In the genomic region with DNA sequence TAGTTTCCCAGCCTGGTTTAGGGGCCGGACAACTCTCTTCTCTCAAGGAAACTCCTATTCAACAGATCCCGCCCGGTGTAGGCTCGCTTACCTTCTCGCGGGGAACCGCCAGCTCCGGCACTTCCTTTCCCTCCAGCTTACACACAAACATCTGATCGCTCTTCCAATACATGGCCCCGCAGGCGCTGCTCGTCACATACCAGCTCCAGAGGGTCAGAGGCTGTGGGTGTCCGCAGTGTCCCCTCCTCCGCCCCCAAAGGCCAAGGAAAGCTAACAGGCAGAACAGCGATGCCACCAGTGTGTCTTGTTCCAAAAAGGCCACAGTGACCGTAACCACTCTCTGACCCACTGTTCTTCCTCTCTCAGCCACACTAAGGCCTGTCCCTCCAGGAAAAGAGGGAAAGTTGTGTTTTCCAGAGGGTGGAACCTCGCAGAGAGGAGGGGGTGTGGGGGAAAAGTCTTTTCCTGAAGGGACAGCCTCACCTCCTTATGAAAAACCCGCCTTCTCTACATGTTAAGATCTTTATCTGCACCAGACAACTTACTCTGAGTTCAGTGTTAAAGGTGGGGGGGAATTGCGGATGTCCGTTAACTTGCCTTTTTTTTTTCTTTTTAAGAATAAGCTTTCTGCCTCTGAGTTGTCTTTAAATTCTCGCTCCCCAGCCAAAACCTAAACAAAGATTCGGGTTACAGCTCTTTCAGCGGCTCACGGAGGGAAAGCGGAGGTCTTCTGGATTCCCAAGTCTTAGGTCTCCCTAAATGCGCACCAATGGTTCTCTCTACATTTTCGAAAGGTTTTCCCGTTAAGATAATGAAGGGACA, we compare ENCODE assay signal across 8 mouse cellular contexts. TPM values are rescaled to one million over a fixed set of nuclear protein-coding genes. Genes with fewer than 3 reads are reported as not detected.
DNase-seq lines count a peak whose midpoint lies in the region; ATAC-seq and TF ChIP-seq lines count a peak whose summit lies in the region.

Lhx8 (minus strand) TSS at position 479 of the 822 bp plus-strand sequence.

- 2% methylated on average over 28 of the region's 28 CpGs for WGBS in heart, embryonic 15.5 days
- WGBS in limb, embryonic 10.5 days = under 1% methylated on average over 28 of the region's 28 CpGs
- 1% methylated on average over 28 of the region's 28 CpGs for WGBS in stomach, embryonic 15.5 days

- no peaks in the 10 kb centered on the region for H3K36me3 ChIP-seq in heart, embryonic 15.5 days
- H3K36me3 ChIP-seq in limb, embryonic 10.5 days = no peaks in the 10 kb centered on the region
- H3K36me3 ChIP-seq in stomach, embryonic 15.5 days = no peaks in the 10 kb centered on the region

- no peaks in the 10 kb centered on the region for H3K9me3 ChIP-seq in heart, embryonic 15.5 days (replicated peaks)
- H3K9me3 ChIP-seq in limb, embryonic 10.5 days (replicated peaks) = no peaks in the 10 kb centered on the region
- H3K9me3 ChIP-seq in stomach, embryonic 15.5 days = no peaks in the 10 kb centered on the region

- no peak within 1 kb of the TSS for H3K4me3 ChIP-seq in layer of hippocampus, adult 2 months
- H3K4me3 ChIP-seq in heart, embryonic 15.5 days = peak within 1 kb of the TSS; percentile 48
- H3K4me3 ChIP-seq in limb, embryonic 10.5 days = peak within 1 kb of the TSS; percentile 39
- peak within 1 kb of the TSS; percentile 13 for H3K4me3 ChIP-seq in stomach, embryonic 15.5 days (replicated peaks)

- H3K27ac ChIP-seq in layer of hippocampus, adult 2 months = no peak within 1 kb of the TSS
- H3K27ac ChIP-seq in heart, embryonic 15.5 days = no peak within 1 kb of the TSS
- 0 out of 2 replicates have a peak within 1 kb of the TSS, but pooled peaks have one; percentile 51 for H3K27ac ChIP-seq in limb, embryonic 10.5 days
- H3K27ac ChIP-seq in stomach, embryonic 15.5 days = no peak within 1 kb of the TSS

- DNase-seq in layer of hippocampus, postnatal 10 days (ENCODE audit: low spot score in 2 of 2) = peak; percentile 17 to 28
- DNase-seq in layer of hippocampus, adult 2 months (ENCODE audit: low spot score in 2 of 2) = no peak
- DNase-seq in embryo, embryonic 10.5 days (ENCODE audit: low spot score) = peak; percentile 78
- peak; percentile 77 for DNase-seq in limb, embryonic 10.5 days (ENCODE audit: low spot score)
- DNase-seq in frontal cortex, postnatal 25 days (ENCODE audit: low spot score in 2 of 2) = no peak
- DNase-seq in layer of hippocampus, adult 8-10 months (ENCODE audit: low spot score in 2 of 2) = no peak

- peaks cover 95% of the 10 kb centered on the region for H3K27me3 ChIP-seq in heart, embryonic 15.5 days
- peaks cover 100% of the 10 kb centered on the region for H3K27me3 ChIP-seq in limb, embryonic 10.5 days (ENCODE audit: low read depth, poor library complexity, severe bottlenecking)
- H3K27me3 ChIP-seq in stomach, embryonic 15.5 days (replicated peaks) = peaks cover 77% of the 10 kb centered on the region

- ATAC-seq in heart, embryonic 15.5 days (replicated peaks; ENCODE audit: insufficient number of reproducible peaks, insufficient read depth, low FRiP score, low read depth) = no peak
- ATAC-seq in stomach, embryonic 15.5 days (ENCODE audit: insufficient read depth, low FRiP score, low read depth) = no peak

- H3K4me2 ChIP-seq in heart, embryonic 15.5 days = peak within 1 kb of the TSS; percentile 82
- peak within 1 kb of the TSS; percentile 23 for H3K4me2 ChIP-seq in stomach, embryonic 15.5 days

- TF ChIP-seq CTCF in layer of hippocampus, adult 2 months (conservative IDR thresholded peaks at IDR 0.05) = no peak

- no peak within 1 kb of the TSS for H3K9ac ChIP-seq in heart, embryonic 15.5 days
- H3K9ac ChIP-seq in stomach, embryonic 15.5 days = no peak within 1 kb of the TSS

- H3K4me1 ChIP-seq in heart, embryonic 15.5 days (replicated peaks) = peaks cover 32% of the 10 kb centered on the region
- H3K4me1 ChIP-seq in limb, embryonic 10.5 days = peaks cover 34% of the 10 kb centered on the region
- H3K4me1 ChIP-seq in stomach, embryonic 15.5 days = peaks cover 20% of the 10 kb centered on the region

RNA-seq across cellular contexts. Expression of gene Lhx8, which starts in this region (rescaled TPM):
- not detected for total RNA-seq in layer of hippocampus, postnatal 10 days (2021)
- total RNA-seq in layer of hippocampus, adult 2 months (2021) = not detected
- polyA plus RNA-seq in heart, embryonic 15.5 days (2015; fragmentation: Nextera tagmentation; extraction: Ambion mirVana) = 0.44 and 0.64 TPM in 2 replicates
- 2.6 TPM in 1 of 2 replicates, not detected in the other for polyA plus RNA-seq in limb, embryonic 10.5 days (2016; fragmentation: Nextera tagmentation; extraction: Ambion mirVana)
- 0.22 and 0.24 TPM in 2 replicates for polyA plus RNA-seq in stomach, embryonic 15.5 days (2015; fragmentation: Nextera tagmentation; extraction: Ambion mirVana)
- total RNA-seq in layer of hippocampus, adult 8-10 months (2022) = not detected

Comparison
In these comparisons a context has a peak if more than half of its experiments do, and no peak if none do; other contexts are left out.
1. Peak in DNase-seq in layer of hippocampus, postnatal 10 days; RNA of the gene not detected or under 1 TPM.
2. DNase-seq: peak in embryo, embryonic 10.5 days (single experiment) and limb, embryonic 10.5 days (single experiment); none in layer of hippocampus, adult 2 months (0 of 2), frontal cortex, postnatal 25 days (0 of 2) and layer of hippocampus, adult 8-10 months (0 of 2).